Mouse (Mus musculus) T-helper 2 cell (primary cell): ENCODE data around the gene Dlgap1.

Experiments used
- in situ Hi-C: fragments of 300-600 bp; cut with MboI, MseI; formaldehyde crosslinking; loops from one replicate; pipeline ENCODE4 v1.15.1; 2025; ENCODE audit warnings: high pct_unique_total_duplicates

The Dlgap1 gene

DNA sequence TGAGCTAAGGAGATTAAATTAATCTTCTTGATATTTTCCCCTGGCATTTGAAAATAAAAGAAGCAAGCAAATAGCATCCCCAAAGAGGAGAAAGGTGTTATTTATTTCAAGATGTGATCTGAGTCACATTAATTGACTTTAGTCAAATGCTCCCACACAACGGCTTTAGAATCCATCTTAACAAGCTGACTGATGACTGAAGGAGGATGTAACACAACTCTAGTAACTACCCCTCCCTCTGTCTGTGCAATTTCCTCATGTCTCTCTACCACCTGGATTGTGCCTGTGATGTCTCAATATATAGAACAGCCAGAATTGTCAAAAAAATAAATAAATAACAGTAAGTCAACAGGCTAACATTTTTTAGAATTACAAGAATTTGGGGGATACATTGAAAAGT is 488.2 kb downstream of the Dlgap1 start:
- in situ Hi-C loops = no loop called here

DNA sequence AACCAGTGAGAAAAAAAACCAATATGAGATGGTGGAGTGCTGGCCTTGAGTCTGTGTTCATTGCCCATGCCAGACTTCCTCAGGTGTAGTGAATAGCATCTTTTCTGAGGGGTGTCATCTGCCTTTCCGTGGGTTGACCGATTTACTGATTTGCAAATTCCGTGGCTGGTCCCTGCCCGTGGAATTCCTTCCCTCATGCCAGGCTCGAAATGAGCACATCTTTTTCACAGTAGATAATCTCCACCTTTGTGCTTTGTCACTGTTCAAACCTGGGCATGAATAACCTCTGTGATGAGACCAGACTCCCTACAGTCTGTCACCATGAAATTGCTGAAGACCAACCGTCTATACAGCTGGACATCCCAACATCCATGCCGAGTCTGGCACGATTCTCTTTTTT is 493.4 kb downstream of the Dlgap1 start:
- in situ Hi-C loops = no loop called here

DNA sequence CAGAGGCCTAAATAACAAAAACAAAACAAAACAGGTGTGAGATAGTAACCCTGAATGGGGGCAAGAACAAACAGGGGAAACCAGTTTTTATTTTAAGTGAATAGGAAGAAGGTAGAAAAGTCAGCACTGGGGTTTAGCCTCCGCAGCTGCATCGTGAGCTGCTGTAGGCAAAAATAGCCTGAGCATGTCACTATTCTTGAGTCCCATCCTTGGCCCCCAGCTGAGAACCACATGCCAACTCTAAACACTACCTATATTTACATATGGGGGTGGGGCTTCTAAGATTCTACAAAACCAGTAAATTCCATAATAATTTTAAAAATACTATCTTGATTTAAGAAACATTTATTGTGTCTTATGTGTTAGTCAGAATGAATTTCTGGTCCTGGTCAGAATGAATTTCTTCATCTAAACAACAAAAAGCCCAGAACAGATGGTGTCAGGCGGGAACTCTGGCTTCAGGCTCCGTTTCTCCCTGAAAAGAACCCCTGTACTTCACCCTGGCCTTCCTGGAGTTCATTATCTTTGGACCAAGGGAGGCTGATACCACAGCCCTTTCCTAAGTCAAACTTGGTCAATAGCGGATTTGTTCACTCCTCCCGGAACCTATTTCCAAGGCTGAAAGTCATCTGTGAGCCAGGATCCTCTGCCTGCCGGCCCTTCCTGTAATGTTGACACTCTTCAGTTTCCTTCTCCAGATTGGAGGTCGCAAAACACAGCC is 494.1 kb downstream of the Dlgap1 start:
- in situ Hi-C loops = no loop called here

DNA sequence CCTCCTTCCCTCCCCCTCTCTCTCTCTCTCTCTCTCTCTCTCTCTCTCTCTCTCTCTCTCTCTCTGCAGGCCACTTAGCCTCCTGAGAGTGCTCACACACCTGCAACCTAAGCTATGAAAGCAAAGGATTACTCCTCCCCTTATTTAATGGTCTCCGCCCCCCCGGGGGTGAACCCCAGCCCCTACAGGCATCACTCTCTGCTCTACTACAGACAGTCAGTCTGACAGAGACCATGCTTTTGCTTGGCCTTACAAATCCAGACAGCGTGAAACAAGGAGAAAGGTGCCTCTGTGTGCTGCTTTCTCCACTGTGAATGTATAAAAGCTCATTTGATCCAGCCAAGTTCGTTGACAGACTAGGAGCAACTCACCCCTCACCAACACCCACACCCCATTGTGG is 497.5 kb downstream of the Dlgap1 start:
- in situ Hi-C loops = no loop called here

DNA sequence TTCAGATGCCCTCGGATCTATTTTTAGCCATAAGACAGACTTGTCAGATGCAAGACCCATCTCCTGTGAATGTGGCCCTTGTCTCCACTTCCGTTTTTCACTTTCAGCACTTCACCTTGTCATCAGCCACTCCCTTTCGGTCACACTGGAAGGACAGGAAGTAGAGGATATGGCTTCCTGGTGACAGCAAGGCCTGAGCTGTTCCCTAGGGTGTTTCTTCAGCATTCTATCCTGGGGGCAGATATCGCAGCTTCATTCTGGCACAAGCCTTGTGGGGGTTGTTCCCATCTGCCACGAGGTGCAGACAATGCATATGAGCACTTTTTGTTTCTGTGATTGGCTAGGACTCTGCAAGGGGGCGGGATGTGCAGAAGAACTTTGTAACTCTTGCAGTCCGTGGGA is 502.1 kb downstream of the Dlgap1 start:
- in situ Hi-C loops = no loop called here

DNA sequence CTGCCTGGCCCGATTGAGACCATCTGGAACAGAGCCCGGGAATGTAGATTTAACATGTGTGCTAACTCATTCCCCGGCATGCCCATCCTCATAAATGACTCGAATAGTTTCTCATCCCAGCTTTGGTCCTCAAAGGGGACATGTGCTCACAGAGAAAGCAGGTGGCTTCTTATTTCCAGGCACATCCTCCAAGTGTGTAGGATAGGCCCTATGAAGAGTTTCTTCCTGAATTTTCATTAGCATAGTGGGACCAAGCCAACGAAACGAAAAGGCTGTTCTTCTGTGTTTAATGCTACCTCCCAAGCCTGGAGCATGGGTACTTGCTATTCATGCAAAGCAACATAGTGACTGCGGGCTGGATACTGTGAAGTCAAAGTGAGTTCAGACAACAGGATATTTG is 503.3 kb downstream of the Dlgap1 start:
- in situ Hi-C loops = no loop called here

DNA sequence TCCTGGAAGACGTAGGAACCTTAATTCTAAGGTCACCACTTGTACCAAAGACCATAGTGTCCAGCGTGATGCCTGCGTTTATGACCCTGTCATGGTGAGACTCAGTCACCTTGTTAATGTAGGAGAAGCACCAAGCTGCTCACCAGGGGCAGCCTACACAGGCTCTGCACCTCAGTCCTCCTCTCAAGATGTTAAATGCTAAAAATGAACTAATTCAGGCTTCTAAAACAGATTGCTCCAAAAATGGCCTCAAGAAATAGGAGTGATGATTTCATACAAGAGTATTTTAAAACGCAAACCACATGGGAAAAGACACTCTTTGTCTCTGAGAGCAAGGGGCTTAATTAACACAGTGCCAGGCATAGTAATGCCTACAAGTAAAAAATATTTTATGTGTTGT is 505.0 kb downstream of the Dlgap1 start:
- in situ Hi-C loops = no loop called here

DNA sequence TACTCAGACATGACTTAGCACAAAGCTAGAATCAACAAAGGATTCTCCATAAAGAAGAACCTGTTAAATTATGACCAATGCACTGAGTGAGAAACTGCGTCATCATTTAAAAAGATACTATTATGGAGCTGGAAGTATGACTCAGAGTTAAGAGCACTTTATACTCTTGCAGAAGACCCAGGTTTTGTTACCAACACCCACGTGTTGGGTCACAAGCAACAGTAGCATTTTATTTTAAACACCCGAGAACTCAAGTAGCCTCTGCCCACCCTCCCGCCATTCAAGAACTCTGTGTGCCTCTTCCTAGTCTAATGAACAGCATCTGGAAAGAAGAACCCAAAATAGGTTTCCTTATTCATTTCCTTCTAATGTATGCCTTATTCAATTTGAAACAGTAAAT is 514.8 kb downstream of the Dlgap1 start:
- in situ Hi-C loops = no loop called here

DNA sequence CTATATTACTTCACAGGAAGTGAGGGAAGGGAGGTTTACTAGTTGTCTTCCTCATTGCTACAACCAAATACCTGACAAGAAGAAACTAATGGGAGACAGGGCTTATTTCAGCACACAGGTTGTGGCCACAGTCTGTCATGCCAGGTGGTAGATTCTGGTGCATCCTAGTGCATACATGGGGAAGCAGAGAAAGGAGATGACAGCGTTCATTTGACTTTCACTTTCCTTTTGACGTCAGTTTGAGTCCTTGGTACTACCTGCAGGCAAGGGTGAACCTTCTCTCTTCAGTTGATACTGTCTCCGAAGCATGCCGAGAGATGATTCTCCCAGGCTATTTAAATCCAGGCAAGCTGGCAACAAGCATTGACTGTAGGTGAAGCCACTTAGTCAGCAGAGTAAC is 516.8 kb downstream of the Dlgap1 start:
- in situ Hi-C loops = no loop called here

DNA sequence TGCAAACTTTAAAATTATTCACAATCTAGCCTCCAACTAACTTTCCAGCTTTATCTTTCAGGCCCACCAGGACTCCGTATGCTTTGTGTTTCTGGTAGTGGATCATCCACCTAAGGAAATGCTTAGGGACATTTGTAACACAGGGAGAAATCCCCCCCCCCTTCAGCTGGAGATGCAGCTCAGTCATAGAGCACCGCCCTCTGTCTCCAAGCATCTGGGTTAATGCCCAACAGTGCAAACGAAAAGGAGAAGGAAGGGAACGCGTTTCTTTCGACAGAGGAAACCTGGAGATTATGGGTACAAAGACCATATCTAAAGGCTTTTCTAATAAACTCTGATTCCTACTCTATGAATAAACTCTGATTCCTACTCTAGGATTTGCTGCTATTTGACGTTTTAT is 517.4 kb downstream of the Dlgap1 start:
- in situ Hi-C loops = no loop called here

DNA sequence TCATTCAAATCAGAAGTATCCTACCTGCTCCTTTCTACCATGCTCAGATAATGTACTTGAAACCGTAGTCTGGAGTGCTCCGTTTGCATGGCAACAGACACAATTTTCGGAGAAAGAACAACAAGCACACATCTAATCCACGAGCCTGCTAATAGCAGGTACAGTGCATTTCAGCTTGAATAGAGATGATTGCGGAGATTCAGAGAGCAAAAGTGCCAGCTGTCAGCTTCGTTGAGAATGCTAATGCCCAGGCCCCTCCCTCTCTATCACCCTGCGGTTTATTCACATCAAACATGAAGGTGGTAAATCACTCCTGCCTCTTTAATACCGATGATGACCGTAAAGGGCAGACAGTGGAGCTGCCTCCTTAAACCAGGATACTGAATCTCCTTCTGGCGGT is 518.0 kb downstream of the Dlgap1 start:
- in situ Hi-C loops = no loop called here

DNA sequence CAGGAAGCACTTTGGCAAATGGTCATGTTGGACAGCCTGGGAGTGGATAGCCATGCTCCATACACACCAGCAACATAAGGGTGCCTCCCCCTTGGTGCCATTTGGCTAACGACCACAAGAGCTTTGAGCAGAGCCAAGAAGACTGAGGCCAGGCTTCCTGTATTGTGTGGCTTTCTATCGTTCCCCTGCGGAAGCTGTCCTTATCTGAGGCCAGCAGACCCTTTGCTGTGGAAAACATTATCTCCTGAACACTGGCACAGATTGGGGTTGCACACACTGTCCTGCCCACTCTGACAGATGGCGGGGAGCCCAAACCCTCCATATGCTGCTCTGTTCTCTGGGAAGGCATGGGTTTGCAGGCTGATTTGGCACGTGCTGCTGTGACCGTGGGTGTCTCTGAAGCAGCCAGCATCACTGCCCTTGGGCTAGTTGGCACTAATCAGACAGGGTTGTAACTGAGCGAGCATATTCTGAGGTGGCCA is 520.0 kb downstream of the Dlgap1 start:
- in situ Hi-C loops = no loop called here

DNA sequence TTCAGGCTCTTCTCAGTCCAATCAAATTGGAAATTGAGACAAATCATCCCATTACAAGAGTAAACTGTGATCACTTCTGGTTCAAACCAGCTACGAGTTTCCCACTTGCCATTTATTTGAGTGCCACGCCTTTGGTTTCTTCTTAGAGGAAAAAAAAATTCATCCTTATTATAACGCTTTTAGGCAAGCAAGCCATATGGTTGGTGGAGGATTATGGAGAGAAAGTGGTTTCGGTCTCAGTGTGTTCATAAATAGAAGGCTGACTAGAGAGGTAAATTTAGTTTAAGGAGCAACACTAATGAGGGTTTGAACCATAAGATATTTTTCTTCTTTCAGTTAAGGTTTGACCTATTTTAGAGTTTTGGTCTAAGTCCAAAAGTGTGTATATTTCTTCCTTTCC is 522.7 kb downstream of the Dlgap1 start:
- in situ Hi-C loops = no loop called here

DNA sequence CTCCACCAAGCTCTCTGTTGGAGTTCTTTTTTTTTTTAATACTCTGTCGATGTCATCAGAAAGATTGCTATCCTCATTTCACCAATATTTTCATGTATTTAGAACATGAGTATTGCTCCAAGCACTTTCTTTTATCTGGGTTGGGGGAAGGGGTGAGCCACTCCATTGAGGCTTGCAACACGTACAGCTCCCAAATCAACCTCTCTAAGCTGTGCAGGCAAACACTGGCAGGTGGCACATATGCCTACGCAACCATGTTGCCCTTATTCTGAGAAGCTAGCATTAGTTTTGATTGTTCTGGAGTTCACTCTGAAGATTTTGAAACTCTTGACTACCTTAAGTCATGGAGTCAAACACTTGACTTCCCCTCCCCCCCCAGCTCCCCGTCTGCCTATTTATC is 525.5 kb downstream of the Dlgap1 start:
- in situ Hi-C loops = no loop called here

DNA sequence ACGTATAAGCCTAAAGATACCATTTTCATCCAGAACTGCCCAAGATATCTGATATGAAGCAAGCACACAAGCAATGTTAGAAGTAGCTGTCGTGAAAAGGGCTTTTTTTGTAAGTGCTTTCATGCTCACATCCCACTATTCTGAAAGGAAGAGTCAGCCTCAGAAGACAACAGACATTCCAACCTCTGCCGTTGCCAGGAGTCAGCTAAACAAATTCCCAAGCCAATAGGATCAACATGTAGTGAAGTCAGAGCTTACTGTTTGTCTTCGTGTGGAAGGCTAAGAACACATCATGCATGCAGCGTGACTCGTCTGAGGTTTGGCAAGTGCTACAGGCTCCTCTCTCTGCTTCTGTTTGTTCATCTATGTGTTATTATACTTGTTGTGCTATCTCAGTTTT is 529.4 kb downstream of the Dlgap1 start:
- in situ Hi-C loops = no loop called here

DNA sequence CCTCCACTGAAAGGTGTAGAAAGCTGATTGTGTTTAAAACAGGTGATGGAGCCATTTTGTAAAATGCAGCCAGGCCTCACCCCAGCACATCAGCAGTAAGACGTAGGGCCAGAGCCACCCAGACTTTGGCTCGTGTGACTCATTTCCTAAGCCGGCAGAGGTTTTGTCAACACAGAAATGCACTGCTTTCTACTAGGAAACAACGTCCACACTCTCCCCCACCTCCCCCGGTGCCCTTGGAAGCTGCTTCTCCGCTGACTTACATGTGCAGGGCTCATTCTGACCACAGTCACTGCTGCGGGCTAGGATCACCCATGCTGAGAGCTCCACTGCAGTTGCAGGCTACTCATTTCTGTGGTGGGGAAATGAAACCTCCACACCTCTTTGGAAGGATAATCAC is 533.1 kb downstream of the Dlgap1 start:
- in situ Hi-C loops = no loop called here

DNA sequence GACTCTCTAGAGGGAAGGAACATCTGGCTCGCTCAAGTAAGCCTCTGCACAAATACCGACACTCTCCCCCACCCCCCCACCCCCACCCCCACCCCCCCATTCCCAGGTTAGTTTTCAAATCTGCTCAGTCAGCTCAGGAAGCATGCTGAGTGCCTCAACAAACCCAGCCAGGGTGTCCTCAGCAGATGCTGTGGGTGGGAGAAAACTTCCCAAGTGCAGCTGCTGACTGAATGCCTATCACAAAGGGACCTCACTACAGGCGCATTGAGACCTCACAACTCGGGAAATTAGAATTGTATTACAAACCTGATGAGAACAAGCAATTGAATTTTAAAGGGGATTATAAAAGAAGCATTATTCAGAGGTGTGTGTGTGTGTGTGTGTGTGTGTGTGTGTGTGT is 538.9 kb downstream of the Dlgap1 start:
- in situ Hi-C loops = no loop called here

DNA sequence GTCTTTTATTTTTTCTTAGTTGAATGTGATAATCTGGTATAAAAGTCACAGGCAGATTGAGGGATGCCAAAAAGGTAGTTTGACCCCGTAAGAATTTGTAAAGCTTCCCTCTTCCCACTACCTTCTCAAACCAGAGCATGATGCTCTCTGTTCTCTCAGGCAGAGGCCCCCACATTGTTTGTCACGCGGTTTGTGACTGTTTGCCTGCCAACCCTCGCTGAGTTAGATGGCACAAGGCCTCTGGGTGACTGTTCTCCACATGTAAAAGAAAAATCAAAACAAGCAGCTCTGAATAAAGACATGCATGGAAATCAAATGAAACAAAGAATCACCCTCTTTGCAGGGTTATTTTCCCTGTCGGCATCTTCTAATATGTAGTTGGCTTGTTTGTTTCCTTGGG is 541.6 kb downstream of the Dlgap1 start:
- in situ Hi-C loops = loop anchor here (10.0 kb wide), 1 partner anchor 1906 kb away; no protein-coding TSS in a partner anchor

DNA sequence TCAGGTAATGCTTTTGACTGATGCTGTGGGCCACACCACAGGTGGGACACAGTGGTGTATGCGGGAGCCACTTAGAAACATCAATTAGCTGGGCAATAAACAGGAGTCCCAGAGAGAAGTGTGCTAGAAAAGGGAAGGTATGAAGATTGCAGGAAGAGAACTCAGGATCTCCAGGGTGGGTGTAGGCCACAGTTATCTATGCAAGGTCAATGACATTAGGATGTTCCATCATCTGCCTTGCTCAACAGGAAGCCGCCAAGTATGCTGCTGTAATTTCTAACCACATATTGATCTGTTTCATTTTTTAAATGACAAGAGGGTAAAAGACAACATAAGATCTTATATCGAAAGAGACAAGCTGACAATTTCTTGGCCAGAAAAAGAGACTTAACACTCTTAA is 542.5 kb downstream of the Dlgap1 start:
- in situ Hi-C loops = loop anchor here (10.0 kb wide), 1 partner anchor 1907 kb away; no protein-coding TSS in a partner anchor

DNA sequence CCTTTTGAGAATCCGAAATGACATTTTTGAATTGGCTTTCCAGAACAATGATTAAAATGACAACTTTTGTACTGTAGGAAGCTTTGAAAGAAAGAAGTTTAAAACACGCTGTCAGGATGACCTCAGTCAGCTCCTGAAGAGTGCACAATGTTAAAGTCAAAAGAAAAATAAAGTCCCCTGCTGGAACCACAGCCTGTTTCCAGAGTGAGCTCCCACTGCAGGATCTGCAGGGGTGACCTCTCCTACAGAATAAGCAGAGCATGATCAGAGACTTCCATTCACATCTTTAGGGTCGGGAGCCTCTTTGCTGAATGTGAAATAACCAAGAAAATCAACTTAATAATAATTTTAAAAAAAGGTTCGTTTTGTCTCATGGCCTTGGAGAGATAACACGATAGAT is 544.9 kb downstream of the Dlgap1 start:
- in situ Hi-C loops = loop anchor here (10.0 kb wide), 1 partner anchor 1909 kb away; no protein-coding TSS in a partner anchor

DNA sequence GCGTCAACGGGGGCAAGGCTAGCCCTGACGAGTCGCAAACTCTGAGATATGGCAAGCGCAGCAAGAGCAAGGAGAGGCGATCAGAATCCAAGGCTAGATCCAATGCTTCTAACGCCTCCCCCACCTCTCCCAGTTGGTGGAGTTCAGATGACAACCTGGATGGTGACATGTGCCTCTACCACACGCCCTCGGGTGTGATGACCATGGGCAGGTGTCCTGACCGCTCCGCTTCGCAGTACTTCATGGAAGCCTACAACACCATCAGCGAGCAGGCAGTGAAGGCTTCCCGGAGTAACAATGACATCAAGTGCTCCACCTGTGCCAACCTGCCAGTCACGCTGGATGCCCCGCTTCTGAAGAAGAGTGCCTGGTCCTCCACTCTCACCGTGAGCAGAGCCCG is 547.6 kb downstream of the Dlgap1 start:
- in situ Hi-C loops = loop anchor here (10.0 kb wide), 1 partner anchor 1912 kb away; no protein-coding TSS in a partner anchor

DNA sequence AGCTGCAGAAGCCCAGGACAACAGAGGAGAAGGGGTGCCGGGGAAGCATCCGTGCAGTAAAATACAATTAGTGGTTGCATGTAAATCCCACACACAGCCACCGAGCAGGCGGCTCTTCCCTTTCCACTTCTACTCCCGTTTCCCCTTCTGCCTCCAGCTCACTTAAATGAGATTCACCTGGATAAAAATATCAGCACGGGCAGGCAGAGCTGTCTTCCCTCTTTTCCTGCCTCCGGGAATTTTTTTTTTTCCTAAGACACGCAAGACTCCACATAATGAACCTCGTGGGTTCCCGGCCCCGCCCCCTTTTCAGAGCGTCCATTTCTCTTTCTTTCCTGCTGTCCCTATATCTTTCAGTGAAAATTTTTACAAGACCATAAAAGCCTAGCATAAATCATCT is 548.5 kb downstream of the Dlgap1 start:
- in situ Hi-C loops = loop anchor here (10.0 kb wide), 1 partner anchor 1913 kb away; no protein-coding TSS in a partner anchor

DNA sequence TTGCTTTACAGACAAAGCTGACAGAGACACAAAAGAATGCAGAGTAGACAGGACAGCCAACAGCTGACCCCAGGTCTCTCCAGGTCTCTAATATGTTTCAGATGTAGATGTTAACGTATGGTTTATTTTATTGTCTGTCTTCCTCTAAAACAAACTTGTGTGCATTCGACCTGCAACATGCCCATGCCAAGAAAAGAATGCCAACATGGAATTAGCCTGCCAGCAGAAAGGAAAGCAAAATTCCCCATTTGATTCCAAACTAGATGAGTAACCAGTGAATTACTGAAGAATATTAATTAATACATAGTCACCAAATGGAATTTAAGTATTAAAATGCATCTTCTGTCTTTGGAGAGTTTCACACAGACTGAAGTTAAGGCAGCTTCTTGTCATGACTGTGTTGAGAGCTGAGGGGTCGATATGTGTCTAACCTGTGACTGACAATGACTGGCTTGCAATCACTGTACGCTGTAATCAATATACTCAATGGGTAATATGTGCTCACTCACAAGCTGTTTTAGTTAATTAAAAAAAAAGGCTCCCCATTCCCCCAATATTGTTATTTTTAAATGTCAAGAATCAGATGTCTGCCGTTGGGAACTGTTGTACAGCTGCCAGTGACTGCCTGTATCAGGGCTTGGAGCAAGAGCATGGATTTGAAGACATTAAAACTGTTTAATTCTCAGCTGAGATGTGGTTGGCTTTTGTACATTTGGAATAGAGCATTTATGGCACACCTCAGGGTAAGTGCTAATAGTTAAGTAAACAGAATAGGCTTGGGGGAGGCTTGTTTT is 552.4 kb downstream of the Dlgap1 start:
- in situ Hi-C loops = no loop called here
